Mouse (Mus musculus) olfactory bulb, adult 2 months (tissue): Measurements from ENCODE around the gene BC107364. TPM values are rescaled to one million over a fixed set of nuclear protein-coding genes. Genes with fewer than 3 reads are reported as not detected.
"Not testable (repeated sequence)": the region's sequence is repeated elsewhere in the genome, so short reads cannot be mapped to it uniquely, and the experiment has no call there.

Source experiments
- H3K27ac ChIP-seq: fragments of 200-500 bp; 2 replicates; pipeline ENCODE4 v1.5.1; 2012; ENCODE audit warnings: low read depth, low read length; ENCODE audit not compliant: insufficient read depth
- H3K4me1 ChIP-seq: fragments of 200-500 bp; 2 replicates; pipeline ENCODE4 v1.6.1; 2012; ENCODE audit warnings: low read length; ENCODE audit not compliant: control insufficient read depth, insufficient read depth
- H3K4me3 ChIP-seq: fragments of 200-500 bp; 2 replicates; pipeline ENCODE4 v1.5.1; 2012; ENCODE audit warnings: mild to moderate bottlenecking, low read depth, low read length, moderate library complexity; ENCODE audit not compliant: insufficient read depth
- CTCF ChIP-seq: fragments of 200-500 bp; IDR thresholded peaks from 2 replicates; pipeline ENCODE4 v1.5.1; 2012; ENCODE audit warnings: low read depth, mild to moderate bottlenecking, low read length, moderate library complexity; ENCODE audit not compliant: insufficient read depth
- POLR2A ChIP-seq: fragments of 200-500 bp; IDR thresholded peaks from 2 replicates; pipeline ENCODE4 v1.6.1; 2012; ENCODE audit warnings: mild to moderate bottlenecking, low read depth, low read length, moderate library complexity; ENCODE audit not compliant: insufficient read depth
- WGBS: fragments of 180-500 bp; shearing (Covaris S2); methylation state at CpG from one replicate; pipeline ENCODE4 v1.1.7; 2018; 5-methylcytosine and 5-hydroxymethylcytosine counted together
- polyA plus RNA-seq: library from polyadenylated mRNA; stranded (reverse); fragments of >200 nt; gene quantifications from 2 replicates; pipeline ENCODE4 v1.2.4, GENCODE M21; 2012; ENCODE audit warnings: low replicate concordance; ENCODE audit not compliant: missing spikeins, insufficient read depth, insufficient read length

The BC107364 gene
- polyA plus RNA-seq, 1 experiment, result not detected

- H3K4me1 ChIP-seq, H3K4me3 ChIP-seq, H3K27ac ChIP-seq: not testable (repeated sequence)
- WGBS, result no CpG with 5 or more reads among the region's 68 CpGs
Observed at GRCm38 (mm10) chr3:96449762-96450585, 2.1 kb downstream of the BC107364 start.

- 80% methylated on average over 4 of the region's 4 CpGs for WGBS
- Histone ChIP-seq H3K4me3 (no peak overlapping the region), H3K4me1 (peaks cover 4% of the 10 kb centered on the region), H3K27ac (no peak overlapping the region)
- TF ChIP-seq CTCF, result no peak
- no peak for TF ChIP-seq POLR2A
Observed at GRCm38 (mm10) chr3:96445436-96445835, 6.7 kb downstream of the BC107364 start.

- WGBS, result under 1% methylated on average over 13 of the region's 13 CpGs
- 0 out of 2 replicates have a peak overlapping the region, but pooled peaks have one; percentile 12 for H3K4me3 ChIP-seq
Observed at GRCm38 (mm10) chr3:96440578-96440977, 11.5 kb downstream of the BC107364 start.

GRCm38 (mm10) chr3:96435557-96436091, 16.5 kb downstream of the BC107364 start:
- TF ChIP-seq POLR2A (no peak), CTCF (no peak)
- 3% methylated on average over 26 of the region's 26 CpGs for WGBS

More at GRCm38 (mm10) chr3:96440578-96440977, 11.5 kb downstream of the BC107364 start:
- H3K27ac ChIP-seq, result no peak overlapping the region
- peaks cover 4% of the 10 kb centered on the region for H3K4me1 ChIP-seq
- TF ChIP-seq CTCF (peak; percentile 65; the same call in 1 of the 2 replicates), POLR2A (no peak)

GRCm38 (mm10) chr3:96432207-96432606, 19.9 kb downstream of the BC107364 start:
- TF ChIP-seq POLR2A (no peak), CTCF (no peak)
- no peaks in the 10 kb centered on the region; the same call in 1 of the 2 replicates for H3K4me1 ChIP-seq
- WGBS, result 21% methylated on average over 3 of the region's 3 CpGs

More at GRCm38 (mm10) chr3:96435557-96436091, 16.5 kb downstream of the BC107364 start:
- Histone ChIP-seq H3K4me3 (no peak overlapping the region; the same call in 1 of the 2 replicates), H3K27ac (no peak overlapping the region), H3K4me1 (peaks cover under 1% of the 10 kb centered on the region)

GRCm38 (mm10) chr3:96429819-96430132, 22.3 kb downstream of the BC107364 start:
- Histone ChIP-seq H3K4me3 (no peak overlapping the region), H3K27ac (no peak overlapping the region), H3K4me1 (no peaks in the 10 kb centered on the region)
- WGBS, result 79% methylated on average over 4 of the region's 4 CpGs
- no peak for TF ChIP-seq CTCF

More at GRCm38 (mm10) chr3:96432207-96432606, 19.9 kb downstream of the BC107364 start:
- no peak overlapping the region for H3K27ac ChIP-seq
- no peak overlapping the region for H3K4me3 ChIP-seq

GRCm38 (mm10) chr3:96428941-96429818, 22.9 kb downstream of the BC107364 start:
- TF ChIP-seq POLR2A, result no peak
- no peak for TF ChIP-seq CTCF
- H3K4me3 ChIP-seq, result no peak overlapping the region
- no peak overlapping the region for H3K27ac ChIP-seq
- 91% methylated on average over 13 of the region's 13 CpGs for WGBS
- H3K4me1 ChIP-seq, result no peaks in the 10 kb centered on the region

GRCm38 (mm10) chr3:96427761-96428462, 24.2 kb downstream of the BC107364 start:
- Histone ChIP-seq H3K27ac (no peak overlapping the region), H3K4me3 (no peak overlapping the region), H3K4me1 (no peaks in the 10 kb centered on the region)
- no peak for TF ChIP-seq CTCF
- TF ChIP-seq POLR2A, result no peak
- 15% methylated on average over 16 of the region's 16 CpGs for WGBS
